Mouse (Mus musculus) limb, embryonic 11.5 days (tissue): ENCODE measurements around the gene Tnni2. TPM values are rescaled to one million over a fixed set of nuclear protein-coding genes. Genes with fewer than 3 reads are reported as not detected.

Experiments
- ATAC-seq: fragments of 200-750 bp; cut with Nextera tagmentation; 2 replicates; pipeline ENCODE4 v1.8.0; 2017; ENCODE audit warnings: low read depth; ENCODE audit not compliant: insufficient number of reproducible peaks, low FRiP score, low TSS enrichment
- DNase-seq: peaks from one replicate; pipeline ENCODE4 v3.0.0-alpha.2; 2015; ENCODE audit warnings: low spot score
- H3K27ac ChIP-seq: fragments of 300-500 bp; sonication (generic); replicated peaks from 2 replicates; pipeline ENCODE4 v1.5.1; 2014; ENCODE audit warnings: low read depth, mild to moderate bottlenecking, low read length
- H3K27me3 ChIP-seq: fragments of 300-500 bp; sonication (generic); 2 replicates; pipeline ENCODE4 v1.6.1; 2014; ENCODE audit warnings: mild to moderate bottlenecking, low read length, mixed read lengths; ENCODE audit not compliant: control insufficient read depth, insufficient read depth
- H3K36me3 ChIP-seq: fragments of 300-500 bp; sonication (generic); 2 replicates; pipeline ENCODE4 v1.6.1; 2014; ENCODE audit warnings: mild to moderate bottlenecking, low read length, moderate library complexity, mixed read lengths; ENCODE audit not compliant: control insufficient read depth, insufficient read depth
- H3K4me1 ChIP-seq: fragments of 300-500 bp; sonication (generic); 2 replicates; pipeline ENCODE4 v1.6.1; 2014; ENCODE audit warnings: low read length, mixed read lengths; ENCODE audit not compliant: control insufficient read depth, insufficient read depth
- H3K4me2 ChIP-seq: fragments of 300-500 bp; sonication (generic); 2 replicates; pipeline ENCODE4 v1.6.1; 2014; ENCODE audit warnings: low read depth, mild to moderate bottlenecking, moderate library complexity; ENCODE audit not compliant: severe bottlenecking
- H3K4me3 ChIP-seq: fragments of 300-500 bp; sonication (generic); 2 replicates; pipeline ENCODE4 v1.5.1; 2014; ENCODE audit warnings: low read depth, low read length
- H3K9ac ChIP-seq: fragments of 300-500 bp; sonication (generic); 2 replicates; pipeline ENCODE4 v1.6.1; 2014; ENCODE audit warnings: mild to moderate bottlenecking, low read length
- H3K9me3 ChIP-seq: fragments of 300-500 bp; sonication (generic); 2 replicates; pipeline ENCODE4 v1.6.1; 2016; ENCODE audit warnings: low read length; ENCODE audit not compliant: control insufficient read depth
- WGBS: fragments of 180-500 bp; shearing (Covaris S2); extraction: QIAGEN DNeasy Blood & Tissue Kit; methylation state at CpG from one replicate; pipeline ENCODE4 v1.1.7; 2014; 5-methylcytosine and 5-hydroxymethylcytosine counted together
- polyA plus RNA-seq: library from polyadenylated mRNA; unstranded; fragments of >200 nt; fragmentation: Nextera tagmentation; extraction: Ambion mirVana; gene quantifications from 2 replicates; pipeline ENCODE4 v1.2.1, GENCODE M21; 2014

Gene Tnni2
- polyA plus RNA-seq, 1 experiment from 2014 or later, result 7.0 TPM

GRCm38 (mm10) chr7:142471414-142471861 is 29.8 kb downstream of the Tnni2 start:
- Histone ChIP-seq H3K9me3 (no peaks in the 10 kb centered on the region), H3K4me2 (peak overlapping the region; percentile 18; the same call in 1 of the 2 replicates), H3K27ac (peak overlapping the region; percentile 76), H3K36me3 (no peaks in the 10 kb centered on the region), H3K4me1 (peaks cover 22% of the 10 kb centered on the region), H3K4me3 (no peak overlapping the region), H3K9ac (peak overlapping the region; percentile 62), H3K27me3 (no peaks in the 10 kb centered on the region)
- WGBS, result 16% methylated on average over 6 of the region's 6 CpGs
- ATAC-seq, result peak; percentile 27; the same call in 1 of the 2 replicates
- peak; percentile 40 for DNase-seq

- H3K27ac ChIP-seq, result peak overlapping the region; percentile 76
- H3K36me3 ChIP-seq, result no peaks in the 10 kb centered on the region
- H3K4me3 ChIP-seq, result no peak overlapping the region
- peak overlapping the region; percentile 22 for H3K4me2 ChIP-seq
- H3K9ac ChIP-seq, result peak overlapping the region; percentile 62
- WGBS, result 26% methylated on average over 15 of the region's 15 CpGs
- no peaks in the 10 kb centered on the region for H3K9me3 ChIP-seq
- DNase-seq (peak; percentile 36), ATAC-seq (no peak)
- H3K4me1 ChIP-seq, result peaks cover 22% of the 10 kb centered on the region
- H3K27me3 ChIP-seq, result no peaks in the 10 kb centered on the region
These were observed 30.4 kb downstream of the Tnni2 start for GRCm38 (mm10) chr7:142471884-142472570.

DNA sequence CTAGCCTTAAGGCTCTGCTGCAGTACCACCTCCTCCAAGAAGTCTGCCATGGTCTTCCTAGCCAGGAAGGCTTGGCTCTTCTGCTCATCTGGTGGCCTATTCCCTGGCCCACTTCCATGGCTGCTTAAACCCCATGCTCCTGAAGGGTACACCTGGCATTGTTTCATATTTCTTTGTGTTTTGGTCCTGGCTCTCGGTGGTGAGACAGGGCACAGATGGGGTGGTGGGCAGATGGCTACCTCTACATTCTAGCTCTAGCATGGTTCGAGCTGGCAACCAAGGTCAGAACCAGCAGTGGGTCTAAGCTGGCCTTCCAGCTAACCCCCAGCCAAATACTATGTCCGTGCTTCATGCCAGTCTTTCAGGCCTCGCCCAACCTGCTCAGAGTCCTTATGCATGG is 31.3 kb downstream of the Tnni2 start:
- no peak overlapping the region; the same call in 1 of the 2 replicates for H3K27ac ChIP-seq
- H3K27me3 ChIP-seq, result no peaks in the 10 kb centered on the region
- ATAC-seq (no peak), DNase-seq (no peak)
- no peak overlapping the region for H3K9ac ChIP-seq
- no peak overlapping the region for H3K4me2 ChIP-seq
- WGBS, result 93% methylated on average over 4 of the region's 4 CpGs
- peaks cover 22% of the 10 kb centered on the region for H3K4me1 ChIP-seq
- no peaks in the 10 kb centered on the region for H3K9me3 ChIP-seq
- H3K4me3 ChIP-seq, result no peak overlapping the region
- no peaks in the 10 kb centered on the region for H3K36me3 ChIP-seq

DNA sequence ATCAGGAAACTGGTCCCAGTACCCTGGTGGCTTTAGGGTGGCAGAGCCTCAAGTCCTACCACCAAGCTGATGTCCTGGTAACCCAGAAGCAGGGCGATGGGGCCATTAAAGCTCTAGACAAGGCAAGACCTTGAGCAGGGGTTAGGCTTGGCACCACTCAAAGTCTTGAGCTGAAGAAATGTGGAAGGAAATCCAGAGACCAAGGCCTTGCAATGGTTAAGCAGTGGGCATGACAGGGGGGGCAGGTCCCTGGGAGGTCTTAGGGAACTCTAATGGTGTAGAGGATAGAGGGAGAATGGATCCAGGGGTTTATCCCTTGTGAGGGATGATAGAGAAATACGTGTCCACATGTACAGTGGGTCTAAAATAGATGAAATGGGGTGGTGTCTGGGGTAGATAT is 31.9 kb downstream of the Tnni2 start:
- no peak overlapping the region for H3K27ac ChIP-seq
- no peak overlapping the region for H3K4me2 ChIP-seq
- ATAC-seq, result no peak
- no peaks in the 10 kb centered on the region for H3K9me3 ChIP-seq
- no peaks in the 10 kb centered on the region for H3K27me3 ChIP-seq
- no peaks in the 10 kb centered on the region for H3K36me3 ChIP-seq
- no peak overlapping the region for H3K4me3 ChIP-seq
- no peak for DNase-seq
- H3K9ac ChIP-seq, result no peak overlapping the region
- H3K4me1 ChIP-seq, result peaks cover 22% of the 10 kb centered on the region
- 94% methylated on average over 2 of the region's 2 CpGs for WGBS

DNA sequence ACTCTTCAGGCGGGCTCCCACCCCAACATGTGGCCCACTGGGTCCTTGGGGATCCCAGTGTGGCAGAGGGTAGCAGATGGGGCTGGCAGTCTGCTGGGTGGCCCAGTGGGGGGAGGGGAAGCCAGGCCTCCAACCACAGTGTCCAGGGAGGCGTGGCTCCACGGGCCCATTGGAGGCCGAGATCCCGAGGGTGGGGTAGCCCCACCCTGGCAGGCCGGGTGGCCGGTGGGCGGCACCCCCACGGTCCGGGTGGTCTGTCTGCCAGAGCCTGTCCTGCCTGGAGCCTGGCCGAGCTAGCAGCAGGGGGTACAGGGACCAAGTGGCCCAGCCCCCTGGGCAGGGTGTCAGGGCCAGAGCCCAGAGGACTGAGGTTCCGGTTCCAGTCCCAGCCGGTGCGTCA is 33.2 kb downstream of the Tnni2 start:
- ATAC-seq (no peak), DNase-seq (no peak)
- no peaks in the 10 kb centered on the region; the same call in 1 of the 2 replicates for H3K36me3 ChIP-seq
- H3K4me1 ChIP-seq, result peaks cover 22% of the 10 kb centered on the region
- no peaks in the 10 kb centered on the region for H3K9me3 ChIP-seq
- 76% methylated on average over 14 of the region's 14 CpGs for WGBS
- H3K4me3 ChIP-seq, result no peak overlapping the region
- H3K27ac ChIP-seq, result no peak overlapping the region
- no peaks in the 10 kb centered on the region for H3K27me3 ChIP-seq
- no peak overlapping the region for H3K4me2 ChIP-seq
- no peak overlapping the region for H3K9ac ChIP-seq

- WGBS, result 80% methylated on average over 7 of the region's 7 CpGs
- no peak overlapping the region for H3K4me2 ChIP-seq
- H3K4me1 ChIP-seq, result peaks cover 17% of the 10 kb centered on the region
- H3K9ac ChIP-seq, result no peak overlapping the region
- no peaks in the 10 kb centered on the region for H3K27me3 ChIP-seq
- no peaks in the 10 kb centered on the region; the same call in 1 of the 2 replicates for H3K36me3 ChIP-seq
- DNase-seq (no peak), ATAC-seq (no peak)
- no peak overlapping the region for H3K4me3 ChIP-seq
- H3K9me3 ChIP-seq, result no peaks in the 10 kb centered on the region
- H3K27ac ChIP-seq, result no peak overlapping the region
These were observed 34.0 kb downstream of the Tnni2 start for GRCm38 (mm10) chr7:142475641-142476040.

GRCm38 (mm10) chr7:142476271-142476670 is 34.7 kb downstream of the Tnni2 start:
- ATAC-seq, result no peak
- no peak for DNase-seq
- H3K4me3 ChIP-seq, result no peak overlapping the region
- no peaks in the 10 kb centered on the region for H3K27me3 ChIP-seq
- H3K9me3 ChIP-seq, result no peaks in the 10 kb centered on the region
- 83% methylated on average over 5 of the region's 5 CpGs for WGBS
- H3K36me3 ChIP-seq, result no peaks in the 10 kb centered on the region; the same call in 1 of the 2 replicates
- no peak overlapping the region for H3K4me2 ChIP-seq
- no peak overlapping the region for H3K27ac ChIP-seq
- H3K9ac ChIP-seq, result 0 out of 2 replicates have a peak overlapping the region, but pooled peaks have one; percentile 14
- peaks cover 18% of the 10 kb centered on the region for H3K4me1 ChIP-seq

- H3K36me3 ChIP-seq, result no peaks in the 10 kb centered on the region; the same call in 1 of the 2 replicates
- peaks cover 18% of the 10 kb centered on the region for H3K4me1 ChIP-seq
- WGBS, result 76% methylated on average over 13 of the region's 13 CpGs
- no peak overlapping the region for H3K4me2 ChIP-seq
- no peaks in the 10 kb centered on the region for H3K9me3 ChIP-seq
- no peaks in the 10 kb centered on the region for H3K27me3 ChIP-seq
- no peak overlapping the region for H3K9ac ChIP-seq
- no peak for ATAC-seq
- no peak overlapping the region for H3K4me3 ChIP-seq
- no peak for DNase-seq
- no peak overlapping the region for H3K27ac ChIP-seq
These were observed 35.3 kb downstream of the Tnni2 start for GRCm38 (mm10) chr7:142476795-142477452.
